Mouse (Mus musculus) ZHBTc4 (cell line): ENCODE data around the gene Mrpl1.

Experiments used
- DNase-seq: peaks from one replicate; pipeline ENCODE4 v3.0.0-alpha.2; 2011; ENCODE audit warnings: low read depth, low spot score

The Mrpl1 gene

GRCm38 (mm10) chr5:96206897-96207296 lies 2.4 kb upstream of the Mrpl1 start:
- DNase-seq = no peak

DNA sequence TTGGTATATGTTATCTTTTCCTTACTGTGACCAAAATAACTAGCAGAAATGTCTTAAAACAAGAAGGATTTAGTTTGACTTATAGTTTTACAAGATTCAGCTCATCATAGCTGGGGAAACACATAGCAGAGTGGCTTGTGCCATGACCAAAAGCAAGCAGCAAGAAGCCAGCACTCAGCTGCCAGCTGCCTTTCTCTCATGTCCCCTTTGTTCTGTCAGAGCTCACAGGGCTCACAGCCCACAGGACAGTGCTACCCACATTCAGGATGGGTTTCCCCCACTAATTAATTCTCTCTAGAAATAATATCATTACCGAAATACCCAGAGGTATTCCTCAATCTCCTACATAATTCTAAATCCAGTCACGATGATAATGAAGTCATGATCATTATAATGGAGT lies 1.8 kb upstream of the Mrpl1 start:
- DNase-seq = no peak

DNA sequence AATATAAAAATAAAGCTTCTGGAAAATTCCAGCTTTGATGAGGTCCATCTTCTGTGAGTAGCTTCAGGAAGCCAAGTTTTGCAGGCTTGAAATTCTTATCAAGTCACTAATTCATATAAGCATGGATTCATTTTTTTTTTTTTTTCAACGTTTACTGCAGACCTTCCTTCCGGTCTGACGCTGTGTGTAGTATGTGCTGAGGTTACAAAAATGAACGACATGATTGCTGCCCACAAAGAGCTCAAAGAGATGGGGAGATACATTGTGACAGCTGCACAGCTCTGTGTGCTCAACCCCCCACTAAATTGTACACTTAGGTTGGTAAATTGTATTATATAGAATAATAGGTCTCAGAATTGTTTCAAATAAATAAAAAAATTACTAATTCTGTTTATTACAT lies 750 bp upstream of the Mrpl1 start:
- DNase-seq = no peak

DNA sequence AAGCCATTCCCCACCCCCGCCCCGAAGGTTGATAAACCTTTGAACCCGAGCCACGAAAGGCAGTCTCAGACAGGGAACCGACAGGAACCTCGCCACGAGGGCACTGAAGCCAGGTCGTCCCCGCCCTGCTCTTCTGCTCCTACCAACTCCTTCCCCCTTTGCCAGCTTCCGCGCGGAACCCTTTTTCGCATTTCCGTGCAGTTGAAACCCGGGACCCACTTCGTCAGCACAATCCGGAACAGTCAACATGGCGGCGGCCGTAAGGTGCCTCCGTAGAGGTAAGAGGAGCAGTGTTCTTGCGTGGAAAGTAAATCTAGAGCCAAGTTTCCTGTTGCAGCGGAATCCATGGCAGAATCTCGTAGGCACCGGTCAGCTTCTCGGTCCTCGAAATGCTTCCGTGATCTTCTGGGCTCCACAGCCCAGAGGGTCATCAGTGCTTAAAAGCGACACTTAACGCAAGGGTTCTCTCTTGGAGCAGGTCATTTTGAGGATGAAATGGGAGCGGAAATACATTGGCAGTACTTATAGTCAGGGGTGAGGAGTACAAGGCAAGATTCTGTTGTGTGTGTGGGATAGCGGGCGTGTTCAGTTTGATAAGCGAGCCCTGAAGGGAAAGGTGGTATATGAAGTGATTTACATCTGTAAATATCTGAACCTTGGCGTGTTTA lies 757 bp downstream of the Mrpl1 start:
- DNase-seq = peak; percentile 95

DNA sequence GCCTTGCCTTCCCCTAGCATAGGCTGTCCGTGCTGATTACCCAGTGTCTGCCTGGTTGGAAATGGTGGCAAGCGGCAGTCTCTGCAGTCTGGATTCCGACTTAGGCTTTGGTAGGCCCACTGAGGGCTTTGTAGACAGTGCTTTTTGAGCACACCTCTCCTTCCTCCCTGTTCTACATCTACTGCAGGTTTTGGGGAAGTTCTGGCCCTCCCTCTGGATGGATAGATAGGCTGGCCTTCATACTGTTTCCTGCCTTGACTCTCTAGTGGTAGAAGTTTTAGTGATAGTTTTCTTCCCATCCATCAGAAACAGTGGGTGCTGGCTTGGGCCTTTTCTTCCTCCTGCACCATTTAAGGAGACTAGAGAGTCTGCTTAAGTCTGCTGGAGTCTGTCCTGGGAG lies 9.4 kb downstream of the Mrpl1 start:
- DNase-seq = no peak

DNA sequence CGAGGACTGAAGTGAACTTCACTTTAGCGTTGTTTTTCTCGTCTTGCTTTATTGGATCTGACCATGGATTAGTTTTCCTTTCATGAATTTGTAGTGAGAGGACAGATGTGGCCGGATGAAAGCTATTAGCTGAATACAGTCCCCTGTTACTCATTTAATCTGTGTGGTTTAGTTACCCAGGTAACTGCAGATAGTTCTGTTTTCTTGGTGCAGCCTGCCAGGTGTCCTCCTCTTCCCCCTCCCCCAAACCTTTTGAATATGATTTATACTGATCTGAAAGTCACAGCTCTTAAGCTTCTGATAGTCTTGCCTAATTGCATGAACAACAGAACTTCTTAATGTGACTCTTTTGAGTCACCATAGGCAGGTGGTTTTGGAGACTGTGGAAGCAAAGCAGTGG lies 10.2 kb downstream of the Mrpl1 start:
- no peak for DNase-seq

- no peak for DNase-seq
Measured at GRCm38 (mm10) chr5:96221298-96221697, 12.0 kb downstream of the Mrpl1 start.

DNA sequence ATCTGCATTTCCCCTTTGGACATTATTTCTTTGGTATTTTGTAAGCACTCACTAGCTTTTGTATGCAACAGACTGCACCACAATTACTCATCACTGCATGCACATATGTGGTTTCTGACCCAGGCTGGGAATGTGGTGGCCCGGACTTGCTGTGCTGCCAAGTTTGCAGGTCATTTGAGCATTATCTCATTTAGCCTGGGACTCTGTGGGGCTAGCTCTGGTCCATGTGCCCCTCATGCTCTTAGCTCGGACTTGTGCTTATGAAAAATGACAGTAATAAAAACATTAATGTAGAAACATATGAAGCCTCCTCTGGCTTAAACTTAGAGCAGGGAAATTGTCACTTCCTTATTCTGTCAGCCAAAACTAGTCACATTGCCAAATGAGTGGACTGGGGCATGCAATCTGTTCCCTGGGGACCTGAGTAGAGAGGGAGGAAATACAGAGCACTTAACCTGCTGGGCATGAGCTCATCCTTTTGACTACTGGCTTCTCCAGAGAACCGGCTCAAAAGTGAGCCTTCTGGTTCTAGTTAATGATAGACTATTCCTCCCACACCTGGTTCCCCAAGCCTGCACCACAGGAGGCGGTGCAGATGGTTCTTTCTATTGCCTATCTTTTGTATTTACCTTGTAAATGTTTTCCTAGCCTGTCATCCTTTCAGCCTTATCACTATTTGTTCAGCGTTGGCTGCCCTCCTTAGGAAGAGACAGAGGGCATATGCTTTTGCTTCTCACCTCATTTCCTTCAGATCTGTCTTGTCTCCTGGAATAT lies 12.7 kb downstream of the Mrpl1 start:
- DNase-seq = no peak

DNA sequence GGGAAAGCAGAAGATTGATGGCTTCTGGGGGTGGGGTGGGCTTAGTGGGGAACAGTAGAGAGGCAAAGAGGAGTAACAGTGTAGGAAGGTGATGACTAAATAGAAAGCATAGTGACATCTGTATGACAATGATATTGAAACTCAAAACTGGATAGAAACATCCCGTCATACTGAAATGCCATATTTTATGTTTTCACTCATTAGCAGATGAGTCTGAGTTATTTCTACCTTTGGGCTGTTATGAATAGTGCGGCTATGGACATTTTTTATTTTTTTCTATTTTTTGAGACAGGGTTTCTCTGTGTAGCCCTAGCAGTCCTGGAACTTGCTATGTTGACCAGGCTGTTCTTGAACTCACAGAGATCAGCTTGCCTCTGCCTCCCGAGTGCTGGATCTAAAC lies 13.7 kb downstream of the Mrpl1 start:
- no peak for DNase-seq

- DNase-seq = no peak
Measured at GRCm38 (mm10) chr5:96226490-96226889, 17.2 kb downstream of the Mrpl1 start.

DNA sequence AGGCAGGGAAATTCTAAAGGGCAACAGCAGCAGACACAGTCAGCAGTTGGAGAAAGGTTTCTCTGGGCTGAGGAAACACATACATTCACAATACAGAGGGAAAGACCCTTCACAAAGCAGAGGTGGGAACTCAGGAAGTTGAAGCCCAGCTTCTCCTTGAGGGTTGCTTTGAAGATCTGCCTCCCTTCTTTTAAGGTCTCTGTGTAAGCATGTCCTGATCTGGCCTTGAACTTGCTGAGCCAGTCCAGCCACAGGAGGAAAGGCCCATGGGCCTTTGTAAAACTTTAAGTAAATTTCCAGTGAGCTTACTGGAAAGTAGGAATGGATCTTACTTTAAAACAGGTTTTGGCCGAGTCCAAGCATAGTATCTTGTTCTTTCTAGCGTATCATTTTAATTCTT lies 19.7 kb downstream of the Mrpl1 start:
- DNase-seq = no peak

GRCm38 (mm10) chr5:96238797-96239196 lies 29.5 kb downstream of the Mrpl1 start:
- DNase-seq = no peak

- no peak for DNase-seq
Measured at GRCm38 (mm10) chr5:96240856-96241255, 31.6 kb downstream of the Mrpl1 start.

GRCm38 (mm10) chr5:96244511-96244910 lies 35.2 kb downstream of the Mrpl1 start:
- DNase-seq = no peak

DNA sequence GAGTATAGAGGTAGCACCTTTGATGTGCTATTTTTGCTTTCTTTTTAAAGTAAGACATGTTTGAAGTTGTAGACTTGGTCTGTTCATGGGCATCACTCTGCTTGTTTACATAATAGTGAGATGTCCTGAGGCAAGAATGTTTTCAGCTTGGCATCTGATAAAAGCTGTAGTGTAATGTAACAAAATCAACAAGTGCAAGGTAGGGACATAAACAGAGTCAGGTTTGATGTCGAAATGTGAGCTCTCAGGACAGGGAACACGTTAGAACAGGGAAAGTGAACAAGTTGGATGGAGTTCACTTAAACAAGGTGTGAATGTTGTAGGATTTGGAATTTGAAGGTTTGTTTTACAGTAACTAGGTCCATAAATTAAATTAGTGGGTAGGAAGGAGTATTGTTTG lies 44.7 kb downstream of the Mrpl1 start:
- no peak for DNase-seq

GRCm38 (mm10) chr5:96255166-96255565 lies 45.9 kb downstream of the Mrpl1 start:
- DNase-seq = peak; percentile 58

DNA sequence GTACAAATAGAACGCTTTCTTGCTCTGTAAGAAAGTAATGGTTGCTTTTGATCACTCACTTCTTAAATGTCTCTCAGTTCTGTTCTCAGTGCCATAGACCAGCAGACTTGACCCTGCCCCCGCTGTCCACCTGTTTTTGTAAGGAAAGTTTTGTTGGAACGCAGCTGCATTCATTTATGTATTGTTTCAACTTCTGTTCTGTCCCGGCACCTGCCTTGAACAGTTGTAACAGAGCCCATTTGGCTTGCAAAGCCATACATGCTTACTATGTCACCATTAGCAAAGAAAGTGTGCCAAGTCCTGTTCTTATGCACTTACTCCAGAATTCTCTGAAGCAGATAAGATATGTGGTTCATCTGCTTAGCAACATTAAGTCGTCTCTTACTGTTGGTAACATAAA lies 48.9 kb downstream of the Mrpl1 start:
- DNase-seq = no peak

- DNase-seq = peak; percentile 64
Measured at GRCm38 (mm10) chr5:96267017-96267702, 57.9 kb downstream of the Mrpl1 start.

DNA sequence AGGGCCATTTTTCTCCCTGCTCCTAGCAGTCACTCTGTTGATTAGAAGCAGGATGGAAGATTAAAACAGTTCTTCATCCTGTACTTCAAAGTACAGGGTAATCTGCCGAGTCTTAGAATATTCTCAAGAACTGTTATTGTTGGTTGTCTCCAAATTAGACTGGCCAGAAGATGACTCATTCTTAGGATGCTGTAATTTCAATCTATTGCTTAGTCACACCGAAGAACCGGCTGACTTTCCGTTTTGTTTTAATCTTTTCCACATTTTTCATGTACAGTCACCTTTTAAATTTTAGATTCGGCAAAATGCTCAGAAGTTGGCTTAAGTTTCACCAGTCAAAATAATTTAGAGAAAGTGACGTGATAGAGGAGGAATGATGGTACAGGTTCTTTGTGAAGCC lies 61.8 kb downstream of the Mrpl1 start:
- no peak for DNase-seq

- no peak for DNase-seq
Measured at GRCm38 (mm10) chr5:96305786-96306185, 96.5 kb downstream of the Mrpl1 start.

- DNase-seq = no peak
Measured at GRCm38 (mm10) chr5:96306271-96306670, 97.0 kb downstream of the Mrpl1 start.

DNA sequence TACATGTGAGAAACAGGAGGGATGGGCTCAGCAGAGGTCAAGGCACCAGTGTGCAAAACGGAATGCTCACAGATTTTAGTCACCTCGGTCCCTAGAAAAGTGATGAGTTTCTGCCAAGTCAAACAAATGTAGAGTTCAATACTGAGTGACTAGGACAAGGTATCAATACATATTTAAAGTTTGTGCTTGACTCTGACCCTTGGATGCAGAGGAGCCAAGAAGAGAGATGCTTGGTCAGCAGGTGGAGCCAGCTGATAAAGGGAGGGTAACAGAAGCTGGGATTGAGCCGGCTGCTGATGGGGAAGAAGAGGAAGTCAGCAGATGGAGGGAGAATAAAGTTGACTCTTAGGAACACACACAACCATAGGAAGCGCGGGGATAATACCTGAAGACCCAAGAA lies 97.5 kb downstream of the Mrpl1 start:
- no peak for DNase-seq

- DNase-seq = peak; percentile 17
Measured at GRCm38 (mm10) chr5:96308086-96308485, 98.8 kb downstream of the Mrpl1 start.
